Mouse (Mus musculus) liver, embryonic 18 days (tissue): ENCODE results near the gene Mnx1. TPM values are rescaled to one million over a fixed set of nuclear protein-coding genes. Genes with fewer than 3 reads are reported as not detected.

Experiments used
- polyA plus RNA-seq: library from polyadenylated mRNA; depleted of rRNA; stranded (reverse); fragments of >200 nt; gene quantifications from 2 replicates; pipeline ENCODE4 v1.2.3, GENCODE M21; 2012; rRNA removed

Gene Mnx1
- not detected in 2 replicates for polyA plus RNA-seq

DNA sequence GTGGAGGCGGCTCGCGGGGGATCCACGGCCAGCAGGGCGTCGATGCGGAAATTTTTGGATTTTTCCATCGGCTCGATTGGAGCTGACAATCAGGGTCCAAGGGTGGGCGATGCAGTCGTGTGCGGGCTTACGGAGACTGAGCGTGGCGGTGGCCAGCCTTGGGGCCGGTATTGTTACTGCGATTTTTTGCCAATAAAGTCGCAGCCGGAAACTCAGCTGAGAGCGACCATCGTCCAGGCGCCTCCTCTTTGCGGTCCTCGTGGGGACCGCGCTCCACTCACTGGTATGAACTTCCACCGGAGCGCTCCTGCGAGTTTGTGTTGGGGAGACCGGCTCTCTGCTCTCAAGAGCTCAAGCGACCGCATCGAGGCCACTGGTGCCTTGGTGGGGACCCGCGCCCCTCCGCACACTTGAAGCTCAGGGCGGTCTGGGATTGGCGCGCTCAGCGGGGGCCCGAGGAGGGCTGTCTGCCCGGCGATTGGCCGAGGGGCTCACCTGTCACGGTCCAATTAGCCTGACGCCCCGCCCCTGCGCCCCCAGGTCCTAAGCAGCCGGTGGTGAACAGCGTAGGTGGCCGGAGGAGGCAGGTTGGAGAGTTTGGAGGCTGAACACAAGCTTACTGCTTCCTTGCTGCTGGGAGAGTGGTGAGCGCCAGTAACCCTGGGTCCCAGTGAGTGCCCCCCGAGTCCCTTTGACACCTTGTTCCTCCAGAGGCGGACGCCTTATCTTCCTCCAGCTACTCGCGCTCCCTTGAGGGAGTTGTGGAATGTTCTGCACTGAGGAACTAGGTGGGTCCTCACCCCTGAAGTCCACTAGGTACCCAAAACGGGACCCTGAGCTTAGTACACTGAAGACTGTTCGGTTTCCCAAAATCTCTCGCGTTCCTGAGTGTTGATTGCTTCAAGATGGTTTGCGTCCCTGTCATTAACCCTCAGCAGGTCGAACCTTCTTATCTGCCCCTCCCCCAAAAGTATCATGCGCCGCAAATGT, at the start of gene Mnx1:
Mnx1 (minus strand) TSS at position 263 of the 990 bp plus-strand sequence.

DNA sequence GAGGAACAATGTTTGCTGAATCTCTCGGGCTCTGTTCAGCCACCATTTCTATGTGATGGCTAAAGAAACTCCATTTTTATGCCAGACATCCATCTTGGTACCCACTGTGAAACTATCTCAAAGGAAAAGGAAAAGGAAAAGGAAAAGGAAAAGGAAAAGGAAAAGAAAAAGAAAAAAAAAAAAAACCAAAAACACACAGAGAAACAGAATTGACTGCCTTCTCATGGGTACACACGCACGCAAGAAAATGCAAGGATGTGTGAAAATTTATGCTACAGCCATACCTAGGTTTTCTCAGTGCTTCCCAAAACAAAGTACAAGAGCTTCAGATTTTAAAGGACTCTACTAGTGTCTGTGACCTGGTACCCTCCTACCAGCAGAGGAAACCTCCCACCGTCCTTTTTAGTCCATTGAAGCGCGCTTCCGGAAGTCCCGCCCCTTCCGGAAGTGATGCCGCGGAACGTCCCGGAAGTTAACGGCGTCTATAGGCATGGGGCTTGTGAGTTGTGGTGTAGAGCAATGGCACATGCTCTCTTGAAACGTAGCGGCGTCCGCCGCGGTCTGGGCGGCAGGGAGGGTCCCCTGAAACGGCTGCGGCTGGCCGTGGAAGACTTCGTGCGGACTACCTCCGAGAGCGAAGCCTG, 43.9 kb downstream of the Mnx1 start, which contains the start of gene Nom1:
Nom1 (plus strand) TSS at position 437 of the 644 bp plus-strand sequence.

Other genes with a start within 250 kb of the Mnx1 start
- gene Lmbr1, start 100.1 kb downstream of the Mnx1 start, polyA plus RNA-seq: 1.3 and 1.4 TPM in 2 replicates
- gene Nom1, start 43.8 kb downstream of the Mnx1 start, polyA plus RNA-seq: 7.9 and 8.4 TPM in 2 replicates
- 6.7 and 6.9 TPM in 2 replicates for gene Ube3c, start 90.8 kb upstream of the Mnx1 start, polyA plus RNA-seq